Mouse (Mus musculus): Measurements from ENCODE around the gene Grik4.
"Not testable (repeated sequence)": the region's sequence is repeated elsewhere in the genome, so short reads cannot be mapped to it uniquely, and the experiment has no call there.

Gene Grik4

DNA sequence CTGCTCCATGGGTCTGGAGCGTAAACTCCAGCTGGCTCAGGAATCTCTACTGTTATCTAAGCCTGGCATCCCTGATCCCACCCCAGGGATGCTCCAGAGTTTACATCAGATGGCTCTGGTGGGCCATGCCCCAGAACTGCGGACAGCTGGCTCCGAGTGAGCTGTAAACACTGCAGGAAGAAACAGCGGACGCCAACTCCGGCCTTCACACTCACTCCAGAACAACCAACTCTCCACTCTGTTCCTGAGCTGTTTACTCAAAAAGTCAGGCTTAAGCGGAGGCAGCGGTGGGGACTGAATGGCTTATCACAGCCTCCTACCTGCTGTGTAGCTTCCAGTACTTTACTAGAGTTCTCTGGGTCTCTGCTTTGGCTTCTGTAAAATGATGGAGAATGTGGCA lies 150.7 kb downstream of the Grik4 start:
- DNase-seq: no peak

DNA sequence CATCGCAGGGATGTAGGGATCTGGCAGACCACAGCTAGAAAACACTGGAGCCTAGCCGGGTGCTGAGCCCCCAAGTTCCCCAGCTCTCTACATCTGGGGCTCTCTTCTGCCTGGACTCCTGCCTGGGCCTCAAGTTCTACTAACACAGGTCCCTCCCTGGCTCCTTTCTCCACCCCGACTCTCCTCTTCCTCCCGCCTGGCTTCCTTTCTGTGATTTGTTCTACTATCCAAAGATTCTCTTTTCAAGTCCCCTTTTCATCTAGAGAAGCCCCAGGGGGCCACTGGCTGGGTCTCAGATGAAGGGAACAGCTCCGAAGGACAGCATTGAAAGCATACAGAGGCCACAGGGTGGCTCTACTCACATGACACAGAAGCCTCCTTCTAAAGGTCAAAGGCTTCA lies 151.9 kb downstream of the Grik4 start:
- no peak for DNase-seq

DNA sequence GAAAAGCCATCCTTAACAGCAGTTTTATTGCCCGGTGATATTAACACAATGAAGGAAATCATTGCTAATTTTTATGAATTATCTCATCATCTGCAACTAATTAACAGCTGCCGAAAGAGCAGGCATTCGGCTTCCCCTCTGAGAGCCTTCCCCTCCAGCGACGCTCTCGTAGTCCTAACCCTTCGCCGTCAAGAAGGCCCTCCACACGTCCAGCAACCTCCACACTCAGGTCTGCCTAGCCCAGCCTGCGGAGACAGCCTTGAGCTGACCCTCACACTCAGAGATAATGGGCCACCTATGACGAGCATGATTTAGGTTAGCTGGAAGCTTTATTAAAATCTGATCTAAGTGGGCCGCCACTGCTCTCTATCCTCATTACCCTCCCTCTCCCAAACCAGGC lies 152.5 kb downstream of the Grik4 start:
- DNase-seq: no peak

DNA sequence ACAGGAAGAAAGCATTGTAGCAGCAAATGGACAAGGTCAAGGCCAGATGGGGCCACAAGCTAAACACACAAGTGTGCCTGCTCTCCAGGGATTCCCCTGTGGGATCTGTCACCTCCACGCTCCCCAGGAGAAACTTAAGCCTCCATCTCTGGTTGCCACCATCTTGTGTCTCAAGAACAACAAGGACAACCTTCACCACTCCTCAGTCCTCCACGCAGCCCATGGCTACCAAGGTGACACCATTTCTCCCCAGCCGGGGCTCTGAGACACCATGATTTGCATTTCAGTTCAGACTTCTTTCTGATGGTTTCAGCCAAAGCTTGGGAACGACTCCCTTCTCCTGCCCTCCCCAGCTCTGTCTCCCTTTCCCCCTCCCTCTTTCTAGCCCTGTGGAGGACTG lies 152.9 kb downstream of the Grik4 start:
- no peak for DNase-seq

DNA sequence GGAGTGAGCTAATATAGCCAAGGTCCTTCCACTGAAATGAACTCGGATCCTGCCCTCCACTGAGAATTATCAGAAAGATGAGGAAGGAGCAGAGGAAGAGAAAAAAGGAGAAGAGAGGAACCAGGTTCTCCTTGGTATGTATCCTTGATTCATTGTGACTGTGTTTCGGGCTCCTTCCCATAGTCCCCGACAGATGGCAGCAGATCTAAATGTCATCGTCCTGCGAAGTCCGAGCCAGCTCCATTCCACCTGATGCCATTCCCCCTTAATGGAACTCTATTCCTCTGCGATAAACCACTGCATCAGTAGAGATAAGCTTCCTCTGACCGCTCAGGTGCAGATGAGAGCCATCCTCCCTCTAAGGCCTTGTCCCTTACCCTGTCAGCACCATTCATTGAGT lies 155.8 kb downstream of the Grik4 start:
- peak in 1 of 2 experiments; percentile 21 for DNase-seq

DNA sequence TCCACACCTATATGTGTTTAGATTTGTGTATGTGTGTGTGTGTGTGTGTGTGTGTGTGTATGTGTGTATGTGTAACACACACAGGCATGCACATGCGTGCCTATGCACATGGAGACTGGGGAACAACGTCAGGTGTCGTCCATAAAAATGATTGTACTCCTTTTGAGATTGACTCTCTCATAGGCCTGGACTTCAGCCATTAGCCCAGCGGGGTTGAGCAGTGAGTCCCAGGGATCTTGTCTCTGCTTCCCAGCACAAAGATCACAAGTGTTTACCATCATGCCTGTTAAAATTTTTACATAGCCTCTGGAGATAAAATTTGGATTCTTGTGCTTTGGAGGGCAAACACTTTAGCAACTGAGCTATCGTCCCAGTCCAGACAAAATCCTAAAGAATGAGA lies 157.4 kb downstream of the Grik4 start:
- DNase-seq: no peak

DNA sequence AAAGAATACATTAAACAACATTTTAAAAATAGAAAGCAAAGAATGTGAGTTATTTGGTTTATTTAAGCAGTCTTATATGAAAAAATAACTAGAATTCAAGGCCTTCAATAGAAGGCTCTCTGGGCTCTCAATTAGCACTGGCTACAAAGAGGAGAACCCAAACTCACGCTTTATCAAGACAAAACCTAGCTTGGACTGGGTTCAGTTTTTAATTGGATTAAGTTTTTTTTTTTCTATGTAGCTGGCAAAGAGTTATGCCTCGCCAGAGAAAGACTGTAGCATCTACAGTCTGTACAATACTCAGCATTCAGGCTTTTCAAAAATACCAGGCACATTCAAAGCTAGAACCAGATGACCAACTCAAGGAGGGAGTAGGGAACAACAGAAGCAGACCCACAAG lies 158.0 kb downstream of the Grik4 start:
- DNase-seq: no peak

DNA sequence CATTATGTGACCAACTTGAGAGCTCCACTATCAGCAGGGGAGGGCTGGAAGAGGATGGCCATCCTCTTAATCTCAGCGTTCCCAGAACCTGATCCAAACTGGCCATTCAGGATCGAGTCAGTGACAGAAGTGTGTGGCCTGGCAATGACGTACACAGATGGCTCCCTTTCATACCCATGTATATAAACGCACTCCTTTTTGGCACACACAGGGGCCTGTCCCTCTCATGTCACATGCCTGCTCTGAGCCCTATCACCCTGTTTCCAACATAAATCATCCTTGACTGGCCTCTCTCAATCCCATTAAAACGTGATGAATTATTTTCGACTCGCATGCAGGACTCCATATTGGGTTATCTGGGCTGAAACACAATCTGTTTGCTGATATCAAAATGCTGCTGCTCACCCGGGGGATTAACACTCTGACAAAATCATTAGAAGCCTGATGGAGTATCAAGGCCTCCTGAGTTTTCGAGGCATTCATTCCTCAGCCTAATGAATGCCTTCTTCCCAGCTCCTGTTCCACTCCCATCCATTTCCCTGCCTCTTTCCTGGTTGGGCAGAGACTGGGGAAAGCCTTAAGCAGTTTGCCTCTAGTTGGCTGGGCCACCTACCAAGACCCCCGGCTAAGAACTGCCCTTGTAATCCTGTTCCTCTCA lies 159.0 kb downstream of the Grik4 start:
- DNase-seq: no peak

DNA sequence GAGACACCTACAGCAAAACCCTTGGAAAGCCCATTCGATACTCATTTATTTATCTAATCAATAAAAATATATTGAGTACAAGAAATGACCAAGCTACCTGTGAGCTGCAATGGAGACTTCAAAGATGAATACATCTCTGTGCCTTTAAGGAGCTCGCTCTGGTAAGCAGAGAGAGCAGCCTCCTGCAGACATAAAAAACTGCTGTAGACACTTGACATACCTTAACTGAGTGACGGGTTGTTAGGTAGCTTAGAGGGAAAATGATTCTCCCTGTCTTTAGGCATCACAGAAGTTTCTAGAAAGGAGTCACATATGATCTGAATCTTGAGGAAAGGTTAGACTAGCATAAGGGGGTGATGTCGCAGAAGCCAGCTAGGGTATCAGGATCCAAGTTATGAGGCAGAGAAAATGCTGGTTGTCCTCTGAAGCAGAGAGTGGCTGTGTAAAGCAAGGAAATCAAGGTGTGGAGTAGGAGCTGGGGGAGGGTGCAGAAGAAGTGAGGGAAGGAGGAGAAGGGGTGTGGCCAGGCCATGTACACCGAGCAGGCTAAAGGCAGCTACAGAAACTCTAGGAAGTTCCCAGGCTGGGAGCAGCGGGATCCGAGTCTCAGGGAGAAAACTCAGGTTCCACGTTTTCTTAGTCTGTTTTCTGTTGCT lies 160.9 kb downstream of the Grik4 start:
- DNase-seq: no peak

DNA sequence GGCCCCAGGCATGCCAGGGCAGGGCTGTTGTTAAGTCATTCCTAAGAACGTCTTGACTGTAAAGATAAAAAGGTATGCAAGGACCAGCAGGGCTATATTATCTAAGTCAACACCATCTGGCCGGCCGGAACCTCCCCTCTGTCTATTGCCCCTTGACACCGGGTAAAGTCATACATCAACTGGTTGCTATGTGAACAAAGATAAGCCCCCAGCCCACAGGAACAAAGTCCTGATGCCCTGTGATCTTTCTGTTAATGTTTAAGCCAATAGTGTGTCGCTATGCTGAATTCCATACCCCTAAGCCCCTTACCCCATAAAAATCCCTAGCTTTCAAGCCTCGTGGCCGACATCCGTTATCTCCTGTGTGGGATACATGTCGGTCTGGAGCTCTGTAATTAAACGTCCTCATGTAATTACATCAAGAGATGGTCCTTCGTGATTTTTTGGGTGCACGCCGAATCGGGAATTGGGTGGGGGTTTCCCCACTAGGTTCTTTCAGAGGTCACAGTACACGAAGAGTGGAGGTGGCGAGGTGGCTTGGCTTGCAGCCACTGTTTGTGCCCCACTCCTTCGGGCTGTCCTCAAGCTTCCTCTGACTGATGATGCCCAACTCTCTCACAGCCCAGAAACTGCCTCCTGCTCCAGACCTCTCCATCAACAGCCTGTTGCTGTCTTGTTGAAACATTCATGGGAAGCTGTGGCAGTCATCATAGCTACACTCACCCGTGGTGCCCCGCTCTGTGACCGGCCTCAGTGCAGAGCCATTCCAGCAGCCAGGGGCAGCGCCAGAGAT lies 165.6 kb downstream of the Grik4 start:
- not testable (repeated sequence) for DNase-seq

DNA sequence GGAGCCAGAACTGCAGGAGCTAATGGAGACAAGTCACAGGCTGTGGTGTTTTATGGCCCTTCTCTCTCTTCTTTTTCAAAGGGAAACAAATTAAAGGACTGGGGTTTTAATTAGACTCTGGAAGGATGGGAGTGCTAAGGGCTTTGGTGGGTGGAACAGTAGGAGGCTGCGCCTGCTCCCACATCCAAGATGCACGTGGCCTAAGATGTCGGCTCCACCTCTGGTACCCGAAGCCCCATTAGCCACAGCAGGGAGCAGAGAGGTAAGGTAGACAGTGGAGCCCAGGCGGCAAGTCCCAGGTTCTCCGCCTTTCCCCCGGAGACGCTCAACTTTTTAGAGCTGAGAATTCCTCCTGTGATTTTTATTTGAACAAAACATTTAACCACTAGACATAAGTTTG lies 166.4 kb downstream of the Grik4 start:
- no peak for DNase-seq

DNA sequence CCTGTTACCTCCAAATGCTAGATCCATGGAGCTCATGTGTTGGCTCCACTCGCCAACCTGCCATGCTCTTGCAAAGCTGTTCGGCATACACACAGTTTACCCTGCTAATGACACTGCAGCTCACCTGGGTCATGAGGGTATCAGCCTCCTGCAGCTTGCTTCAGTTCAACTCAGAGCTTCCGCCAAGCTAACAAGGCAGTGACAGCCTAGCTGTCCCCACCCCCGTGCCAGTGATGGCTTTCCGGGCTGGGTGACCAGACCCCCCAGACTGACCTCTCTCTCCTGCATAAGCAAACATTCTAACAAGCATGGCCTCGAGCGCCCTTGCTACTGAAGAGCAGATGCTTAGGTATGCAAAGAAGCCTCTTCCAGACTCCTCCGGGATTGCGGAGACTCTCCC lies 167.5 kb downstream of the Grik4 start:
- no peak for DNase-seq

DNA sequence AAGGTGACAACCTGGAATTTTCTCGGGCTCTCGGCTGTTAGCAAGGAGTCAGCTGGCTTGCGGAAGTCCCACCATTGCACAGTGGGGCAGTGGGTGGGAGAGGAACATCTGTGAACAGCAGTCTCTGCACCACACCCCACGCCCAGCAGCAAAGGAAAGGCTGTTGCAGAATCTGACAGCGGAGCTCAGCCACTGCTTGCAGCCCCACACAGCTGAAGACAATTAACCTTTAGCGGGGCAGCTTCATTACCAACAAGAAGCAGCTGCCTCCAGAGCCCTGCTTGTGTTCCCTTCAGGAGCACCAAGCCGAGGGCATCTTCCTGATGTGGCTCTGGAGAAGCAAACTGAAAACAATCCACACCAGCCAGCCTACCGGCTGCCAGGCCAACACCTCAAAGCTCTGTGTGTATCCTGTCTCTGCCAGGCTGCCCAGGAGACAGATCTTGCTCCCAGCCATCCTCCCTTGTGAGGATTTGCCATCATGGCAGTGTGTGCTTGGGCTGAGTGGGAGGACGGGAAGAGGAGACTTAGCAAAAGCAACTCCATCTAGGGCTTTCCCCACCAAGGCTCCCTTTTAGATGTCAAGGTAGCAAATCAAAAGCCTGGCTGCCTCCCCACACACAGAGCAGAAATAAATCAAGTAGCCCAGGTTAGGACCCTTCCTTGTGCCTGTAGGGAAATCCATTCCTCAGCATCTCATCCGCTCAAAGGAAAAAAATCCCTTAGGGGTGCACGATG lies 179.3 kb downstream of the Grik4 start:
- no peak for DNase-seq

DNA sequence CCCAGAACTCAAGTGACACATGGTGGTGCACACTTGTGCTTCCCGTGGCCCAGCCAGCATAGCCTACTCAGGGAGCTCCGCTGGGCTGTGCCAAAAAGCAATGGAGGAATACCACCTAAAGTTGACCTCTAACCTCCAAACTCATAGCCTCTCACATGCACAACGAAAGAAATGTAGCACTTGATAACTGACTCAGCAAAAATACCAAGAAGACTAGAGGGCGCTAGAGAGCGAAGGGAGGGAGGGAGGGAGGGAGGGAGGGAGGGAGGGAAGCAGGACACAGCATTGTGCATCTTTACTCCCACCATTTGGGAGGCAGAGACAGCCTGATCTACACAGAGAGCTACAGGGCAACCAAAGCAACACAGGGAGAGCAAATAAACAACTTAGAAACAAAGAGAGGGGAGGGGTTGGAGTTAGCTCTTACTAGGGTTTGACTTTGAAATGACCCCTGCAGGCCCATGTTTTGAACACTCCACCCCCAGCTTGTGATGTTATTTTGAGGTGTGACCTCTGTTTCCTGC lies 185.5 kb downstream of the Grik4 start:
- DNase-seq: no peak

DNA sequence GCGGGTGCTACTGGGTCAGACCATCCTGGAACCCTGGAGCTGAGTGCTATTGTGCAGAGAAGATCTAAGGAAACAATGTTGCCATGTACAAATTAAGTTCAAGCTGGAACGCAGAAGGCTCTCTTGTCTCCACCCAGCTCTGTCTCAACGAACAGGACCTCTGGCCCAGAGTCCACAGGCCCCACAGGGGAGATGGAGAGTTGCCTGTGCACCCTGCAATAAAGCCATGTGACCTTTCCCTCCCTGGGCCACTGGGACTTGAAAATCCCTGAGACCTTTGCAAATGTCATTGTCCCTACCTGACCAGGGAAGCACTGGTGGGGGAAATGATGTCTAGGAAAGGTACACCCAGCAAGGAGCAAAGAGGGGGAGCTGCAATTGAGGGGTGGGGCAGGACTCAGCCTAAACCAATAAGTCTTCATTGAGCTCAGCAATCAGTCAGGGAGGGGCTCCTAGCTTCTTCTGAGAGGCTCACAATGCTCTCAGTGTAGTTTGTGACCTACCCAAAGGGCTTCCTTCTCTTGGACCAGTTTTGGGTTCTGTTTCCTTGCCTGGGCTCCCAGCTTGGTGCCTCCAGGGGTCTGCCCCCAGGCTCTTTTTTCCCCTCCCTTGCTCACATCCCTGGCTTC lies 187.2 kb downstream of the Grik4 start:
- DNase-seq: no peak

DNA sequence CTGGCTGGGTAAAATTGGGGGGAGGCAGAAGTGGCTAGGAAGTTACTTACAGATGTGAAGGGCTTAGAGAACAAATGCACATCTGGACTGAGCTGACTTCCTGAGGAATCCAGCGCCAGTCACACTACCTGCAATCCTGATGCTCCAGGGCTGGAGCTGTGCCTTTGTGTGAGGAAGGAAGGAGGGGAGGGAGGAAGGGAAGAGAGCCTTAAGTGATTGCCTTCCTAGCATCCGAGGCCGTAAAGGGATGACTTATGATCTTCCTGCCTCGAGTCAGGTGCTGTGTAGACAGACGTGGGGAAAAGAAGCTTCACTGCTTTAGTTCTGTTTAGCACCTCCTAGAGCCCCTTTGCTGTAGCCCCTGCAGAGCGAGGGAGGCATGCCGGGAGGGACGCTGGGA lies 189.6 kb downstream of the Grik4 start:
- DNase-seq: no peak

DNA sequence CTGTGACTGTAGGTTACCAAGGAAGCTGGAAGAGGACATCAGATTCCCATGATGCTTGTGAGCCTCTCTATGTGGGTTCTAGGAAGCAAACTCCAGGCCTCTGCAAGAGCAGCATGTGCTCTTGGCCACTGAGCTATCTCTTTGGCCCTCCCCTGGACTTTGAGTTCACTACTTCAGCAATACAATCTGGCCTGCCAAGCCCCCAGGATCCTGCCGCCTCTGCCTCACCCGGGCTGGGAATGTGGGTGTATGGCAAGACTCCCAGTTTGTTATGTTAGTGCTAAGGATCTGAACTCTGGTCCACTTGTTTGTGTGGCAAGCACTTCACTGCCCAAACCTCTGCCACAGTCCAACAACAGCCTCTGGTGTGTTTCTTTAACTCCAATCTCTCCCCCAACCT lies 193.1 kb downstream of the Grik4 start:
- DNase-seq: no peak

DNA sequence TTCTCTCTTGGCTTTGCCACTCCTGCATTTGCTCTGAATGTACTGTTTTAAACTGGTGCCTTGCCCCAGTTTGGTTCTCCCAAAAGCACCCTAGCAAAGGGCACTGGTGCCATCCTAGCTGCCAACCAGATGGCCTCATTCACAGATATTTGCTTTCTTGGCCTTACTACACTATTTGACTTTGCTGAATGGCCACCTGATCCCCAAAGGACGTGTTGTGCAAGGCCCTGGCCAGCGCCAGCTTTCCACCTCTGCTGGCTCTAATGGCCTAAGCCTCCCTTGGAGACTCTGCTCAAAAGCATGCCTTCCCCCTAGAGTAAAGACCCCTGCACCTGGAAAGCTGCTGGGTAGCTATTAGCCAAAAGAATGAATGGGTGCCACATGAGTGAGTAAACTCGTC lies 194.1 kb downstream of the Grik4 start:
- DNase-seq: no peak

DNA sequence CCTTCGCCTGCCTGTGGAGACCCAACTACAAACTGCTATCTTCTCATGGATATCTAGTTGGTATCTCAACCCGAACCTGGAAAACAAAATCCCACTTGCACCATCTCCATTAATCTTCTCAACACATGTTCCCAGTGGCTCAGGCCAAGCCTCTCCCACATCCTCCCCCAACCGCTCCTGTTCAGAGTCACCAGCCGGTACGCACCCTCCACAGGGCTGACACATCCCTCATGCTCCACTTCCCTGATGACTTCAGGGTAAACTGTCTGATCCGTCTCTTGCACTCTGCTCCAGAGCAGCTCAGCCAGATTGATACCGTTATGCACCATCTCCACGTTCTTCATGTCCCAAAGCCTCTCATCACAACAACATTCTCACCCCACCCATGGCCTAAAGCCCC lies 198.3 kb downstream of the Grik4 start:
- no peak for DNase-seq

DNA sequence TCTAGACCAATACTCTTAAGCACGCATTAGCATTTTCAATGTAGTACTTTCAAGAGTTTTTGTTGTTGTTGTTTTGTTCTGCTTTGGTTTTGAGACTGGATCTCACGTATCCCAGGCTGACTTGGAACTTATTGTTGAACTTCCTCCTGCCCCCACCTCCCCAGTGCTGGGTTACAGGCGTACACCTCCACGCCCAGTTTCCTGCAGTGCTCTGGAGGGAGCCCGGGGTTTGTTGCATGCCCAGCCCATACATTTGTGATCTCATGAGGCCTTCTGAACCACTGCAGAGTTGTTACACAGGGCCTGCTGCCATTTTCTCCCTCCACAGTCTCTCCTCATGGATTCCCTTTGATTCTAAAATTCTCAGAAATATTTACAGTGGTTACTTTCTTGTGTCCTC lies 201.9 kb downstream of the Grik4 start:
- no peak for DNase-seq

DNA sequence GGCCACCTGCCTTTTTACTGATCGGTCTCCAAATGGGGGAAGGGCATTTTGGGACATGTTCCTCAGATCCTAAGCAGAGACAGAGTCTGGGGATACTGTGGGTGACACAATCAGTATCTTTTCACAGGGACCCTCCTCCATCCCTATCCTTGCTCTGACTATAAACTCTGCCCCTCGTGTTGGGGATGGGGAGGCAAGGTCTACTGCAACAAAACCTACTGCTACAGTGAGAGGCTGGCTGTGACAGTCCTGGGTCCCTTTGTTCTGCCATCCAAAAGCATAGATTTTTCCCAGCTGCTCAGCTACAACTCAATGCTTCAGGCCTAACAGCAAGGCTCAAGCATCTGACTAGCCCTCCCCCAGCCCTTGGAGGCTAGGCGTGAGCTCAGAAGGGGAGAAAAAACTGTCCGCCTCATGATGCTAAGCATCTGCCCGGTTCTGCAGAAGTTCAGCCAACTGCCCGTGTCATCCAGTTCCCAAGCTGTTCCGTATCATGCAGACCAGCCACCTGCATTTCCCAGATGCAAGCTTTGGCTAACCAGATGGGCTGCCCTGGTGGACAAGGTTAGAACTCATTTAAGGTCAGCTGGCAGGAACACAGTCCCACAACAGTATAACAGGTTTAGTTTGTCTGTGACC lies 207.5 kb downstream of the Grik4 start:
- DNase-seq: no peak

DNA sequence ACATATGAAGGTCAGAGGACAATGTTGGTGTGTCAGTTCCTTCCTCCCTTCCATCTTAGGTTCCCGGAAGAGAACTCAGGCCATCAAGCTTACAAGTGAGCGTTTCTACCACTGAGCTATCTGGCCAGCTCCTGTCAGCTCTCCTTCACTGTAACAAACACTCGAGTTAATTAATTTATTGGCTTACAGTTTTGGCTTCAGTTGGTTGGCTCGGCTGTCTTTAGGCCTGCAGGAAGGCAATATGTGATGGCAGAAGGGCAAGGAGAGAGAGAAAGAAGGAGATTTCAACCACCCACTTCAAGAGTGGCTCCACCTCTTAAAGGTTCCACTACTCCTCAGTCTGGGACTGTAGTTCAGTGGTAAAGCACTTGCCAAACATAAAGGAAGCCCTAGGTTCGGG lies 209.2 kb downstream of the Grik4 start:
- DNase-seq: no peak

Measured in spleen, adult 18-20 months (tissue).